Mouse (Mus musculus): ENCODE results near the gene Fignl1. TPM values are rescaled to one million over a fixed set of nuclear protein-coding genes. Genes with fewer than 3 reads are reported as not detected.

Fignl1 gene
- polyA plus RNA-seq, 1 experiment from 2014 or later: 13.4 TPM

DNA sequence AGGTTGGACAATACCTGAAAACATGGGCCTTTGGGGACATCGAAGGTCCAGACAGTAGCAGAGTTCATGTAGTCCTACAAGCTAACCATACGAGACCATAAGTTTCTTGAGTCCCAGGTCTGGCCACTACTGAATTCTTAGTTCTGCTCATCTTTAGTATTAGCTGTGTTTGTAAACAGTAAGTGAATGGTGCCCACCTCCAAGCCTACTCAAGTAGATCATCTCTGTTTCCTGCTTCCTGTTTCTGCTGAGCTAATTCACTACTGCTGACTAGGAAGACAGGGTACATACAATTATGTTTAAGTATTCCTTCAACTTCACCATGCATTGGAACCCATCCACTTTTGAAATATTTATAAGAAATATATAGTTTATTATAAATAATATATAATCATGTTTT is 40.7 kb downstream of the Fignl1 start:
- POLR2A ChIA-PET: no interaction called here

DNA sequence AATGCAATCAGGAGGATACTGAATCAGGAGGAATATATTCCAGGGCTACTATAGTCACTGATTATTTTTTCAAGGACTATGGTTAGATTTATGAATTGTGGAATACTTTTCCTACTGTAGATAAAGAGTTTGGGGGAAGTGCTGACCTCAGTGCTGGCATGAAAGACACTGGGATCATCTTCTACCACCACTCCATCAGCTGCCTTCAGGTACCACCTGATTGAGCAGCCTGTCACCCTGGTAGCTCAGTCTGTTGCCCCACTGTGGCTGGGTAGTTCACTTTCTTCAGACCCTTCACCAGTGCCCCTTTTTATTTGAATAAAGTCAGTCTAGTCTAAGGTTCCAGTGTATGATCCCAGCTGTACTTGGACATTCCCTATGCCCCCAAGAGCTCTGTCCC is 42.0 kb downstream of the Fignl1 start:
- ATAC-seq: no peak
- no peak for DNase-seq (ENCODE audit: low read depth, low spot score)
- peaks cover 42% of the 10 kb centered on the region for H3K27me3 ChIP-seq
- ChIA-PET CTCF (interaction anchor here (1.9 kb wide), 1 partner anchor 22 kb away, joined by 5 read pairs; no protein-coding TSS in a partner anchor), POLR2A (no interaction called here)
- no peak for TF ChIP-seq CTCF (IDR thresholded peaks at IDR 0.05)
- in situ Hi-C loops (cut with MboI; ENCODE audit: low pct_unique_long_range_greater_than_20kb): no loop called here

More for the DNA sequence above, 40.7 kb downstream of the Fignl1 start:
- DNase-seq (ENCODE audit: low read depth, low spot score) (no peak), ATAC-seq (no peak)
- TF ChIP-seq CTCF (IDR thresholded peaks at IDR 0.05): no peak
- peaks cover 55% of the 10 kb centered on the region for H3K27me3 ChIP-seq
- CTCF ChIA-PET: interaction anchor here (1.9 kb wide), 1 partner anchor 21 kb away, joined by 5 read pairs; no protein-coding TSS in a partner anchor
- in situ Hi-C loops (cut with MboI; ENCODE audit: low pct_unique_long_range_greater_than_20kb): no loop called here

DNA sequence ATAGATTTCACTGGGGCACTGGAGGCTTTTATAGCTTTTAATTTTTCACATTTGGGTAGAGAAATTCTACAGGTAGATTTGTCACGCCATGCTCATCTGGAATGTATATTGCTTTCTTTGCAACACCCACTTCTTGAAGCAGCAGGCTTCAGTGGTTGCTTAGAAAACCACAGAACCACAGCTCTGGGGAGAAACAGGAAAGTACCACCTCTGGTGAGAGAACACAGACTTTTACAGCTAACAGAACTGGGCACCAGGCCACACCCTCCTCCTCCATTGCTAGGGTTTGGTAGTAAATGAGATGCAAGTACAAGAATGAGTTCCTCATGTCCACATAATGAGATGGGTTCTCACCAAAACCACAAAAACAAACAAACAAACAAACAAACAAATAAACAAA is 42.7 kb downstream of the Fignl1 start:
- in situ Hi-C loops (cut with MboI; ENCODE audit: low pct_unique_long_range_greater_than_20kb): no loop called here
- peaks cover 41% of the 10 kb centered on the region for H3K27me3 ChIP-seq
- no peak for ATAC-seq
- DNase-seq (ENCODE audit: low read depth, low spot score): no peak
- no peak for TF ChIP-seq CTCF (IDR thresholded peaks at IDR 0.05)
- POLR2A ChIA-PET: no interaction called here
- CTCF ChIA-PET: interaction anchor here (1.7 kb wide), 1 partner anchor 22 kb away, joined by 7 read pairs; no protein-coding TSS in a partner anchor

DNA sequence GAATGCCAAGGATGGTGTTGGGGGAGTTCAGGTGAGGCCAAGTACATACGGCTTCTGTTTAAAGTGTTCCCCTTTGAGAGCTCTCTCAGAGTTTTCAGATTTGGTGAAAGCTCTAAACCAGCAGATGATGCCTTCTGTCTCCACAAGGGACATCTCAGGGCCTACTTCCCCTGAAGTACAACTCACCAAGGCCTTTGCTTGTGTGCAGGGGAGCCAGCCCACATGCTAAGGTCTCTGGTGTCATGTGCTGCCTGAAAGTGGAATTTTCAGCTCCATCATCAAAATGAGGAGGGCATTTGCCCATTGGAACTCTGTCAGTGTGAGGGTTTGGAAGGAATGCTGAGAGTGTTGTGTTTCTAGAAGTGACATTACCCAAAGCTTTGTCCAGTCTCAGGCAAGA is 43.3 kb downstream of the Fignl1 start:
- ChIA-PET CTCF (interaction anchor here (1.7 kb wide), 1 partner anchor 23 kb away, joined by 7 read pairs; no protein-coding TSS in a partner anchor), POLR2A (no interaction called here)
- no peak for TF ChIP-seq CTCF (IDR thresholded peaks at IDR 0.05)
- DNase-seq (ENCODE audit: low read depth, low spot score) (no peak), ATAC-seq (no peak)
- in situ Hi-C loops (cut with MboI; ENCODE audit: low pct_unique_long_range_greater_than_20kb): no loop called here
- H3K27me3 ChIP-seq: peaks cover 40% of the 10 kb centered on the region

DNA sequence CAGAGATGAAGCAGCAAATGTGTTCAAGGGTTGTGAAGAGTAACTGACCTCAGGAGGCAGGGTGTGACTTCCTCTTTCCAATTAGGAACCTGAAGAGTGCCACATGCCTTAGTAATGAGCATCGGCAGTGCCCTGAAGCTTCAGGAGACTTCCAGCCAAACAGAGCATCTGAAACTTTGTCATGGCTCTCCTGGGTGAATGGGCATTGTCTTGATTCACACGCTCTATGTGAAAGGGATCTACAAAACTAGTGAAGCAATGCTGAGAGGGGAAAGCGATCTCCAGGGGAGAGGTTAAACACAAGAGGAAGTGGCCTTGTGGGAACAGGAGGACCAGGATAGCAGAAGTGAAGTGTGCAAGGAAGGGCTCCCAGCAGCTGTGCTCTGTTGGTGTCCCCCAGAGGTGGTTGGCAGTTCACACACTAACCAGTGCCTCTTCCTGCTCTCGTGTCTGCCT is 45.5 kb downstream of the Fignl1 start:
- DNase-seq (ENCODE audit: low read depth, low spot score): no peak
- peaks cover 36% of the 10 kb centered on the region for H3K27me3 ChIP-seq
- POLR2A ChIA-PET: no interaction called here
- in situ Hi-C loops (cut with MboI; ENCODE audit: low pct_unique_long_range_greater_than_20kb): no loop called here
- TF ChIP-seq CTCF (IDR thresholded peaks at IDR 0.05): no peak
- CTCF ChIA-PET: no interaction called here
- ATAC-seq: no peak

DNA sequence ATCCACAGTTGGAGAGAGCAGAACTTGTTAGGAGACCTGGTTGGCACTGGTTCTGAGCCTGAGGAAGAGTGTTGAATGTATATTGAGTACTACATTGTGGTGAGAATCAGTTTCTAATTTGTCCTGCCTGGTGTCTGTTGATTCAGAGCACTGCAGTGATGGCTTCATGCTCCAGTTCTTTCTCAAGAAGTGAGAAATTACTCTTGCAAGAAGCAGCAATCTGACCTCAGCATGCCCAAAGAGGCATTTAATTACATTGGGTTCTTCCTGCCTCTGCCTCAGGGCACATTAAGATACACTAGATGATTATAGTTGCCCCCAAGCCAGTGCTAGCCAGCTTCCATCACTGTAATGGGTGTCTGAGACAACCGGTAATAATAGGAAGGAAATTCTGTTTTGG is 49.9 kb downstream of the Fignl1 start:
- ChIA-PET POLR2A (no interaction called here), CTCF (no interaction called here)
- ATAC-seq (no peak), DNase-seq (ENCODE audit: low read depth, low spot score) (no peak)
- in situ Hi-C loops (cut with MboI; ENCODE audit: low pct_unique_long_range_greater_than_20kb): no loop called here
- no peak for TF ChIP-seq CTCF (IDR thresholded peaks at IDR 0.05)
- peaks cover 40% of the 10 kb centered on the region for H3K27me3 ChIP-seq

DNA sequence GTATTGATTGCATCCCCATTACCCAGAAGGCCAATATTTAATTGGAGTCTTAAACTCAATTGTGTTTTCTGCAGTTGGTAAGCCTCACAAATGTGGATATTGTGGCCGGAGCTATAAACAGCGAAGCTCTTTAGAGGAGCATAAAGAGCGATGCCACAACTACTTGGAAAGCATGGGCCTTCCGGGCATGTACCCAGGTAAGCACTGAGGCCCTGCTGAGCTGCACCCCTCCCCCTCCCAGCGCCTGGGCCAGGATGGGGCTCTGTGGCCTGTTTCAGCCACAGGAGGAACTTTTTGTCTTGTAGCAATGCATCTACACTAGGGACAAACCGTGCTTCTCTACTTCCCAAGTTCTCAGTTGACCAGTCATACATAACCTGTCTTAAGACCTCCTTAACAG is 50.6 kb downstream of the Fignl1 start:
- ATAC-seq (no peak), DNase-seq (ENCODE audit: low read depth, low spot score) (no peak)
- in situ Hi-C loops (cut with MboI; ENCODE audit: low pct_unique_long_range_greater_than_20kb): no loop called here
- POLR2A ChIA-PET: no interaction called here
- peaks cover 41% of the 10 kb centered on the region for H3K27me3 ChIP-seq
- CTCF ChIA-PET: no interaction called here
- TF ChIP-seq CTCF (IDR thresholded peaks at IDR 0.05): no peak

DNA sequence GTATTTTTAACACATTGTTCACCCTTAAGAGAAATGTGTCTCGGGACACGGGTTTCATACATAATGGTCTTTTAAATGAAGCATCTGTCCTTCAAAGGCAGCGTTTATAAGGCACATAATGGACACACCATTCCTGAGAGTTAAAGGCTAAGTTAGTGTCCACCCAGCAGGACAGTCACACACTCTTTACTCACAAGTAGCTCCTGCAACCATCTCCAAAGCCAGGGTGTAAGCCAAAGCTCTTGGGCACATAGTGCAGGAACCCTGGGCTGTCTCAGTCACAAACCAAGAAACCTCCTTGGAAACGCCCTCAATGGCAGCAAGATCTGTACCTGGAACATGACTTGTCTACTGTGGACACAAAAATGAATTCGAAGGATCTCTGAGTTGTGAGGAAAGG is 55.9 kb downstream of the Fignl1 start:
- no peak for DNase-seq (ENCODE audit: low read depth, low spot score)
- in situ Hi-C loops (cut with MboI; ENCODE audit: low pct_unique_long_range_greater_than_20kb): no loop called here
- ChIA-PET POLR2A (no interaction called here), CTCF (no interaction called here)
- H3K27me3 ChIP-seq: peaks cover 69% of the 10 kb centered on the region
- ATAC-seq: no peak
- TF ChIP-seq CTCF (IDR thresholded peaks at IDR 0.05): no peak

DNA sequence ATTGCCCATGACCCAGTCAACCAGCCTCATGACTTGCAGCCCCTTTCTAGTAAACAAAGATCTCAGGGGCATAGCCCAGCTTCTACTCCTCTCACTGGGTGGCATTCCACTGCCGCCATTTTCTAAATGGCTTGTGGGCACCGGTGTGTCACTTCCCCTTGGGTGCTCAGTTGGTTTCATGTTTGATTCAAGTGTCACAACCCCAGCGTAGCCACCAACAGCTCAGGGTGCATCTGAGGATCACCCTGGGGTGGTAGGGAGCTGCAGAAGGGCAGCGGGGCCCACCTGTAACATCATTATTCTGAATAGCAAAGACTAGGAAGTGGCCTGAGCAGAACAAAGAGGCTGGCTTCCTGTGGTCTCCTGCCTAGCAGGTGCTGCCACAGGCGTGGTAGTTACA is 57.7 kb downstream of the Fignl1 start:
- no peak for TF ChIP-seq CTCF (IDR thresholded peaks at IDR 0.05)
- in situ Hi-C loops (cut with MboI; ENCODE audit: low pct_unique_long_range_greater_than_20kb): no loop called here
- CTCF ChIA-PET: no interaction called here
- POLR2A ChIA-PET: no interaction called here
- peaks cover 66% of the 10 kb centered on the region for H3K27me3 ChIP-seq
- ATAC-seq (no peak), DNase-seq (ENCODE audit: low read depth, low spot score) (no peak)

DNA sequence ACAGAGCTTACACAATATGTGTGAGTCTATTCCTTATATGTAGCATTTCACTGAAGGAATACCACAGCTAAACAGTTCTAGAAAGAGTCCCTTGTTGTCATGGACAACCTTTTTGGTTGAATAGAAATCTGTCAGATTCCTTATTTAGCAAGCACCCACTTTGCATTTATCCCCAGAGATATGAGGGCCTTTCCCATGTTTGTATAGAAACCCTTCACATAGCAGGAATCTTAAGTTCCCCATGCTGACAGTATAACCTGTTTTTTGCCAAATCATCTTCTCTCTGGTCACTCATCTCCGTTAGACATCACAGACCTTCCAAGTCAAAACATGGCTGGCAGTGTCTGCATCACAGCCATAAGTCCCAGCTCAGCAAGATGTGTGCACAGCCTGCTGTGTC is 64.5 kb downstream of the Fignl1 start:
- H3K27me3 ChIP-seq: peaks cover 58% of the 10 kb centered on the region
- DNase-seq (ENCODE audit: low read depth, low spot score) (no peak), ATAC-seq (no peak)
- in situ Hi-C loops (cut with MboI; ENCODE audit: low pct_unique_long_range_greater_than_20kb): no loop called here
- no peak for TF ChIP-seq CTCF (IDR thresholded peaks at IDR 0.05)
- ChIA-PET POLR2A (no interaction called here), CTCF (no interaction called here)

DNA sequence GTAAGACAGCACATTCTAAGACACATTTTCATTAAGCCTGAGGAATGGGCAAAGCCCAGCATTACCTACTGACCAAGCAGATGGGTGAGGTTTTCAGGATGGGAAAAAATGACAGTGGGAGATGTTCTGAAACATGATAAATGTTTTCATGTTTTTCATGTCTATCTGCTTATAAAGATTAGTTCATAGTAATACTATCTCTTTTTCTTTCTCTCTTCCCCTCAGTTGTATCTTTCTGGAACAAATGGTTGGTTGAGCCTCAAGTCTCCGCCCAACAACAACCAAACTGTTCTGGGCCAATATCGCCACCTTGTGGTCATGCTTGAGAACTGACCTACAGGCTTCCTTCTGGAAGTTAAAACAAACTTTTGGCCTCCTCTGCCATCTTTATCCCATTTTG is 66.1 kb downstream of the Fignl1 start:
- peaks cover 55% of the 10 kb centered on the region for H3K27me3 ChIP-seq
- no peak for ATAC-seq
- ChIA-PET POLR2A (interaction anchor here (0.5 kb wide), 1 partner anchor 45 kb away, joined by 3 read pairs; no protein-coding TSS in a partner anchor), CTCF (interaction anchor here (1.0 kb wide), 1 partner anchor 46 kb away, joined by 3 read pairs; no protein-coding TSS in a partner anchor)
- in situ Hi-C loops (cut with MboI; ENCODE audit: low pct_unique_long_range_greater_than_20kb): no loop called here
- no peak for DNase-seq (ENCODE audit: low read depth, low spot score)
- peak; percentile 75 for TF ChIP-seq CTCF (IDR thresholded peaks at IDR 0.05)

DNA sequence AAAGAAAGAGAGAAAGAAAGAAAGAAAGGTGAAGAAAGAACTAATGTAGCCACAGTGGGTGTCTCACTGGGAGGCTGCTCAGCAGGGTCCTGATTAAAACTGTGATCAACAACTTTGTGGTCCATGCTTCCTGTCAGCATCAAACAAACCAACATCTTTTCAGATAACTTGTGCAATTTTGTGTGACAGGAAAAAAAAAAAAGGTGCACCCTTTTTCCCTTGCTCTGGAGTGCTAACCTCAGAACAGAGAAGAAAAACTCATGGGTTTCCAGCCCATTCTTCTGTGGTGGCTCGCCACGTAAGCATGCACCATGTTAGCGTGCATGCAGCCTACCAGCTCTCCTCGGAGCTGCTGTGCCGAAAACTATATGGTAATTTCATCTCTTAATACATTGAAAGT is 67.2 kb downstream of the Fignl1 start:
- ATAC-seq (no peak), DNase-seq (ENCODE audit: low read depth, low spot score) (no peak)
- in situ Hi-C loops (cut with MboI; ENCODE audit: low pct_unique_long_range_greater_than_20kb): no loop called here
- ChIA-PET POLR2A (no interaction called here), CTCF (no interaction called here)
- H3K27me3 ChIP-seq: peaks cover 50% of the 10 kb centered on the region
- TF ChIP-seq CTCF (IDR thresholded peaks at IDR 0.05): no peak
